Mouse (Mus musculus): ENCODE results near the gene Nkain4. TPM values are rescaled to one million over a fixed set of nuclear protein-coding genes. Genes with fewer than 3 reads are reported as not detected.
A peak's percentile ranks its signal among the peaks of the same experiment; 100 is the strongest.

Nkain4 gene
- total RNA-seq (2021) = 10 to 100 TPM; 35.9 to 45.2 TPM

DNA sequence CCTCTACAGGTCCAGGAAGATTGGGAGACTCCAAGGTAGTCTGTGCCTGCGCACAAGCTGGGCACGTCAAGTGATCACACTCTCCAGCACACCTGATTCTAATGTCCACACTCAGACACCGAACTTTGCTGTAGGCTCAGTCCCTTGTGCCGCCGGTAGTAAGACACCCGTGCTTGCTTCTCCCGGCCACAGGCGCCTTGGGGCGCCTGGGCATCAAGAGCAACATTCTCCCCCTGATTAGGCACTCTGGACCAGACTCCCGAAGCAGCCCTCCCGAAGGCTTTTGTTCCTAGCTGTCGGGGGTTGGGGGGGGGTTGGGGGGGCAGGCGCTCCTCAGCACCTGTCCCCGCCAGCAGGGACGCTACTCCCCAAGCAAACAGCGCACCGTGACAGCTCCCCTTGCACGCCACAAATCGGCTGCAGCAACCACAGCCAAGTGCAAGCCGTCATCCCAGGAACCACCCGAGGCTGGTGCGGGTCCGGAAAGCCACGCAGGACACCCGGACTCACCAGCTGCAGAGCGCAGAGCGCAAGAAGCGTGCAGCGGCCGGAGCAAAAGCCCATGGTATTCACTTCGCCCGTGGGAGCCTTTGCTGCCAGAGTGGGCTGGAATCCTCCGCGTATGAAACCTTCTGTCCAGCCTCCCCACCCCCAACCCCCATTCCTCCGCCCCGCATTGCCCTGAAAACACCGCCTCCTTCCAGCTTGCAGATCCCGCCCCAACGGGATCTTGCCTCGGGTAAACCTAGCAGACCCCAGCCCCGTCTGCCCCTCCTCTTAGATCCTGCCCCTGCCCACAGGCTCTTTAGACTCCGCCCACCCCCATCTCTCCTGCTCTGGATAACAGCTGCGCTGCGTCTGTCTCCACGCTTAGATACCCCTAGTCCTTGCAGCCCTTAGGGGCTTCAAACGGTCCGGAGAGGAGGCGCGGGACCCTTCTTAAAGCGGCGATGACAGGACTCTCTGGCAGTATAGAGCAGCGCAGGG lies at the start of gene Nkain4:
Gene Nkain4, minus strand, starts transcription at position 639 of the 987 bp plus-strand sequence.
- intact Hi-C loops (cut with DNase I) = no loop called here
- peak; percentile 50 to 60 for DNase-seq (ENCODE audit: low spot score in 2 of 2)

DNA sequence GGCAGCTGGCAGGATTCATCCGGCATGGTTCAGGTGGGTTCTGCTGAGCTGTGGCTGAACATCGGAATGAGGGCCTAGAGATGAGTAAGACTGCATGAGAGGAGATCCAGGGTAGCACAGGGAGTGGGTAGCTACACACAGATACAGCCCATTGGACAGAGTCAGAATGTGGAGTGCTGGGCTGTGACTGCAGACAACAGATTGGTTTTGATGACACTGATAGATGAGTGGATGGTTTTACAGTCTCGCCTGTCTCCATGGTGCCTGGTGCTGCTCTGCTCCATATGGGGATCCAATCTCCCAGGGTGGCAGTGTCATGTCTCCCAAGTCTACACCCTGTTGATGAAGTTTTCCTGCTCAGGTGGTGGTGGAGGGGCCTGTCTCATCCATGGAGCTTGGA lies 42.4 kb upstream of the Nkain4 start:
- intact Hi-C loops (cut with DNase I) = loop anchor here (1.0 to 2.0 kb wide), 2 partner anchors 63 to 76 kb away; no protein-coding TSS in a partner anchor
- no peak for DNase-seq (ENCODE audit: low spot score in 2 of 2)

DNA sequence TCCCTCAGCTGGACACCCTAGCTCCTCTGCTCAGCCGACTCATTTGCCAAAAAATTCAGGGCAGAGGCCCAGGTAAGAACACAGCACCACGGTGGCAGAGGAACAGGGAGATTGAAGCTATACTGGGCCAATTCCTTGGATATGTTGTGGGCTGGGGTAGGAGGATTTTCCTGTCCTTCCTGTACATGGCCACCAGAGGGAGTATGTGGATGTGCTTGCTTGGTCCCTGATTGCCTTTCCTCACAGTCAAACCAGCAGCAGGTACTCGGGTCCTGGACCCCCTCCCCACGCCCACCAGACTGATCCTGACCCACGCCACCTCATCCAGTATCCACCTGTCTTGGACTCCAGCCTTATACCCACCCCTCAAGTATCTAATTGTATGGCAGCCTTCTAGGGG lies 41.9 kb upstream of the Nkain4 start:
- intact Hi-C loops (cut with DNase I) = loop anchor here (1.0 to 2.0 kb wide), 2 partner anchors 64 to 76 kb away; no protein-coding TSS in a partner anchor
- peak; percentile 48 to 53 for DNase-seq (ENCODE audit: low spot score in 2 of 2)

DNA sequence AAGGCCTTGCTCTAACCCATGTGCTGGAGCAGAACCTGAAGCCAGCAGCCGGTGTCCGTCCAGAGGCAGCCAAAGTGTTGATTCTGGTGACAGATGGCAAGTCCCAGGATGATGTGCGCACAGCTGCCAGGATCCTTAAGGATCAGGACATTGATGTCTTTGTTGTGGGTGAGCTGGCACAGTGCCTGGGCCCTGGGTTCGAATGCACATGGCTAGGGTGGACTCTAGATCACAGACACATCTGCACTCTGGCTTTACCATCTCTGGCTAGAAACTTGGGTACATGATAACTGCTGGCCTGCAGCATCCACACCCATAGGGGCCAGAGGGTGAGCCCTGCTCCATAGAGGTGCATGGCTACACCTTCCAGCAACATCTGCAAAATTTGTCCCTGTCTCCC lies 41.0 kb upstream of the Nkain4 start:
- intact Hi-C loops (cut with DNase I) = no loop called here
- DNase-seq (ENCODE audit: low spot score in 2 of 2) = no peak

DNA sequence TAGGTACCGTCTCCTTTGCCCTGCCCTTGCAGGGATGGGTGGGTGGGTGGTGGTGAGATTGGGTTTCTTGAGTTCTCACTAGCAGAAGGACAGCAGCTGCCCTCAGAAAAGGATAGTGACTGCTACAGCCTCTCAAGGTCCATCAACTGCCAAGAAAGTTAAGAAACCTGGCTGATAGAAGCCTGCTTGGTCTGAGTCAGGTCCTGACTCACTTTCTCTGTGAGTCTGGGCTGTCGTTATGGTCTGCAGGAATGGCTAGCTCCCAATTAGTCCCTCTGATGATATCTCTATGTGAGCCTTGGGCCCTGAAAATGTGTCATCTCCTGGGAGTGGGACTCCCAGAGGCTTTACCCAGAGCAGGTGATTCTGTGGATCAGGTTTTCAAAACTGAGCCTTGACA lies 39.9 kb upstream of the Nkain4 start:
- no peak for DNase-seq (ENCODE audit: low spot score in 2 of 2)
- intact Hi-C loops (cut with DNase I) = no loop called here

DNA sequence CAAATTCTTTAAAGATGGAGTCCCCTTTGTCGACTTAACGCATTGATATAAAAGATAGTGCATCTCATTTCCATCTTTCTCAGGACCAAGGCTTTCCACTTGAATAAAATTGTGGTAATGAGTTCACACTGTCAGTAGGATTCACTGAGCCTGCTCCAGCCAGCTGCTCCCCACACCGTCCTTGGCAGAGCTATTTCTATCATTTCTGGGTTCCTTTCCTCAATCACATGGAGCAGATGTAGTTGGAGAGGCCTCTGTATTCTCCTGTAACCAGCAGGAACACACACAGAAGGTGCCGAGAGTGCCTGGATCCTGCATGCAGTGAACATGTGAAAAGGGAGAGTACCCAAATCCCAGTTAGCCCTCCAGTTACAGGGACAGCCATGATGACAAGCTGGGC lies 35.8 kb upstream of the Nkain4 start:
- intact Hi-C loops (cut with DNase I) = no loop called here

DNA sequence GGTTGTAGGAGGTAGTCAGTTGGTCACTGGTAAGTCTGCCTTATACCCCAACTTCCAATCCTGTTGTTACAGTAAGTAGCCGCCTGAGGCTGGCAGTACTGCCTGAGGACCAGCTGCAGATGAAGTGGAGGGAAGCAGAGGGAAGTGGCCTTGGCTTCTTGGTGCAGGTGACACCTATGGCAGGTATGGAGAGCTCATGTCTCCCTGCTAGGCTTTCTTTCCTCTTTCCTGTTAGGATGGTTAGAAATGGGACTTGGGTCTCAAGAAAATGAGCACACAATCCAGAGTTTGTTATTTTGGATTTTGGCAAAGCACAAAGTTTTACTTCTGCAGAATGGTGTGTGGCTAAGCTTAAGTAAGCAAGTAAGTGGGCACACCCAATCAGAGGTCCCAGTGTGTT lies 34.4 kb upstream of the Nkain4 start:
- DNase-seq (ENCODE audit: low spot score in 2 of 2) = no peak
- intact Hi-C loops (cut with DNase I) = no loop called here

More for the DNA sequence above, 35.8 kb upstream of the Nkain4 start:
- DNase-seq (ENCODE audit: low spot score in 2 of 2) = no peak

DNA sequence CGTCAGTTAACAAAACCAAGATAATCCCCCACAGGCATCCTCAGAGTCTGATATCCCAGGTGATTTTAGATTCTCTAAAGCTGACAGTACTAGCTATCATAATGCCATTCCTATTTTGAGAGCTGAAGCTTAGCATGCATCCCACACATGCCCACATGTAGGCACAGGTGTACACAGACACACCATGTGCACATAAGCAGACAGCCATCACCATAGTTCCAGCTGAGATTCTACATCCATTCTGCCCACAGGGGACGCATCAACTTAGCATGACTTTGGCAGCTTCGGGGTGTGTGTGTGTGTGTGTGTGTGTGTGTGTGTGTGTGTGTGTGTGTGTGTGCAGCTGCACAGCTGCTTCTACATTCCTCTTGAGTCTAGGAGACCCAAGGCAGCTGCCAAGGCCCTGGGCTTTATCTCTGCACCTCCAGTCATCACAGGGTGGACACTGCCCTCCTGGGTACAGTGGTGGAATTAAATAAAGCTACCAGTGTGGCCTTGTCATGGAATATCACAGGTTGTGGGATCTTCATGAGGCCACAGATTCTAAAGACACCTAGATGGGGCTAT lies 33.9 kb upstream of the Nkain4 start:
- DNase-seq (ENCODE audit: low spot score in 2 of 2) = peak in 1 of 2 experiments; percentile 30
- intact Hi-C loops (cut with DNase I) = no loop called here

DNA sequence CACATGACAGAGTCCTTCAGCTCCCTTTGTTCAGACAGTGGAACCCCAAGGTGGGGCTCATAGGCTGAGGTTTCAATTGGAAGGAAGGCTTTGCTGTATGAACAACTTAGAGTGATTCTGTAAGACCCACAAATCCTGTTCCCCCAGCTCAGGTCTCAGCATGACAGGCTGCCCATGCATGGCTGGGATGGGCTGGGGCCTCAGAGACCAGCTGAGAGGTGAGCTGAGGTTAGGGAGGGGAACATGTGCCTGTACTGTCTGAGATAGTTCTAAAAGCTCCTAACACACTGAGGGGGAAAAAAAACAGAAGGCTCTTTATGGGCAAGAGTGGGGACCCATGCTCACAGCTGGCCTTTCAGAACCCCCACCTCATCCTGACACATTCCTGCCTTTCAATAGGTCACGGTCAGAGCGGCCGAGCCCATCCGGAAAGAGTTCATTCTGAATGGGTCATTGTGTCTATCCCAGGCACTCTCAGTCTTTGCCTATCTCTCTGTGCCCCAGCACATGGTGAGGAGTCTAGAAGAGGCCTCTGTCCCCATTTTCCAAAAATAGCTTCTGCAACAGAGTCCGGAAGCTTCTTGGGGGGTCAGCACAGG lies 33.0 kb upstream of the Nkain4 start:
- no peak for DNase-seq (ENCODE audit: low spot score in 2 of 2)
- intact Hi-C loops (cut with DNase I) = no loop called here

DNA sequence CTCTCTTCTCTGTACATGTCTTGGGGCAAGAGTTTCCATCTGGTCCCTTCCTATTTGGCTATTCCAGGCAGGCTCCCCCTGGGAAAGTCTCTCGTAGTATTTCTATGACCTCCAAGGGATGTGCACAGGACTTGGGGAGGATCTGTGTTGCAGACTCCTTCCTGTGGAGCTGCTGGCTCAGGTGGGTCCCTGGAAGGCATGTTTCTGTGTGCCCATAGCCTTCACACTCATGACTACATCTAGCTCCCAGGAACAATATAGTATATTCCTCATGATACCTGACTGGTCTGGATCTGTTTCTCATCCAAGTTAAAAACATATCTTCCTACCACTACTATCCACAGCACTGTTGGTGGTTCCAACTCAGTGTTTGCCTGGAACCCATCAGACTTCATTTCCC lies 32.5 kb upstream of the Nkain4 start:
- intact Hi-C loops (cut with DNase I) = no loop called here
- no peak for DNase-seq (ENCODE audit: low spot score in 2 of 2)

DNA sequence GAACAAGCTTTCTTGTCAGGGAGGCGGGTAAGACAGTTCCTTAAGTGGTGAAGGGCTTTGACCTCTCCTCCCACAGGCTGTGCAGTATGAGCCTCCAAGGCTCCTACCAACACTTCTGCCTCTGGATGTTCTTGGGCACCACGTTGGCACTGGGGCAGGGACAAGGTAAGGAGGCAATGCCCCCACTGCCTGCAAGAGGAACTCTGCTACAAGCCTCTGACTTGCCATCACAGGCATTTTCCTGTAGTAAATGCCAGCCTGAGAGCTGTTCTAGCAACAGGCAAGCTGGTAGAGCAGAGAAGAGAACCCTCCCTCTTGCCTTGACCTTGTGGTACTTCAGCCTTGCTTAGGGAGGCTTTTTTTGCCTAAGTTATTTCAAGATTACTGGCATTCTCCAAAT lies 31.9 kb upstream of the Nkain4 start, which contains the start of gene Col20a1:
Gene Col20a1, plus strand, starts transcription at position 87 of the 400 bp plus-strand sequence.
- DNase-seq (ENCODE audit: low spot score in 2 of 2) = no peak
- intact Hi-C loops (cut with DNase I) = no loop called here

DNA sequence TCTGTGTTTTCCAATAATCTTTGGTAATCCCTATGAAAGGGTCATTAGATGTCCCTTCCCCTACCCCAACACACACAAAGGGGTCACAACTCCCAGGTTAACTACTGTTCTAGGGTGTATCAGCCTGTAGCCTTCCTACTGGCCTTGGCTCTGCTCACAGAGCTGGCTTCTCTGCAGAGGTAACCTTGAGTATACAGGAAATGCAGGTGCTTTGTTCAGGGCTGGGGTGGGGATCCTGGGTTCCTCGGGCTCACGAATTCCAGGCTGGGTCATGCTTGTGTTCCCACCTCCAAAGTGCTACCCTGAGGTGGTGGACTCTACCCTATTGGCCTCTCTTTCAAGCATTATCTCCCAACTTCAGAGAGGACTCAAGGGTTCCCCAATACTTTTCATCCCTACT lies 31.1 kb upstream of the Nkain4 start:
- no peak for DNase-seq (ENCODE audit: low spot score in 2 of 2)
- intact Hi-C loops (cut with DNase I) = no loop called here

DNA sequence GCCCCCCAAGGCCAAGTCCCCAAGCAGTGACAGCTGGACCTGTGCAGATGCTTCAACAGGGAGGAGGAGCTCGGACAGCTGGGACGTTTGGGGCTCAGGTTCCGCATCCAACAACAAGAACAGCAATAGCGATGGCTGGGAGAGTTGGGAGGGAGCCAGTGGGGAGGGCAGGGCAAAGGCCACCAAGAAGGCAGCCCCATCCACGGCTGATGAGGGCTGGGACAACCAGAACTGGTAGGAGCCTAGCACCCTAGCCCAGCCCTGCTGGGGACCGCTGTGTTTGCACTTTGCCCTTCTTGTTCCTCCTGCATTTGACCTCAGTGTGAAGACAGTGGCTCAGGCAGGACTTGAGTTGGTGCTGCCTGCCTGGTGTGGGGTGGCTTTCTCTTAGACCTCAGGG lies 26.6 kb upstream of the Nkain4 start:
- intact Hi-C loops (cut with DNase I) = no loop called here
- DNase-seq (ENCODE audit: low spot score in 2 of 2) = no peak

DNA sequence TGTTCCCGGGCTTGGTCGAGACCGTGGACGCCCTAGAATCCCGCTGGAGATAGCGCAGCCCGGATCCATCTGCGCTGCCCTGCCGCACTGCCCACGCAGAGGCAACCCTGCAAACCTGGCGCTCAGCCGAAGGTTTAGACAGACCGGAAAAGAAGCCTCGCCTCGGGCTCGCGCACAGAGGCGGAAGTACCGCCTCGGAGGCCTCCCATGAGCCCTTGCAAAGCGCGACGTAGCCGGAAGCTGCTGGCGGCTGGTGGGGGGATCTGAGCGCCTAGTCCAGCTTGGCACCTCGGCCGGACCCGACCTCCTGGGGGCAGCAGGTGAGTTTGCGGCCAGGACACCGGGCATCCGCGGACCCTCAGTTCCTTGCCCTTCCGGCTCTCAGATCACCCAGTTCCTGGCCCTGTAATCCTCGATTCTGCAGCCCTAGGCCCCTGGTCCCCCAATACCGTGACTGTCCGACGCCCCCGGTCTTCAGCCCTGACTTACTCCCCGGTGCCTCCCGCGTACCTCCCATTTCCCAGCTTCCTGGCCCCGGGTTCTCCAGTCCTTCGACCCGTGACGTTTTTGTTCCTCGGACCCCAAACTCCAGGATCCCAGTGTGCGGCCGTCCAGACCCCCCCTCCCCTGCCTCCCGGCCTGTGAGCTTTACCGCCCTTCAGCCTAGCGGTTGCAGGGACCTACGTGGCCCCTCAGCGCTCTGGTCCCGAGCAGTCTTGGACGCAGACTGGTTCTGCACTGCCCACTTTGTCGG lies 12.7 kb upstream of the Nkain4 start, which contains the start of gene Arfgap1:
Gene Arfgap1, plus strand, starts transcription at position 216 of the 754 bp plus-strand sequence.
- intact Hi-C loops (cut with DNase I) = loop anchor here (2.0 kb wide), 1 partner anchor 46 kb away; the partner anchor contains the start of gene Ythdf1
- peak; percentile 93 to 96 for DNase-seq (ENCODE audit: low spot score in 2 of 2)

DNA sequence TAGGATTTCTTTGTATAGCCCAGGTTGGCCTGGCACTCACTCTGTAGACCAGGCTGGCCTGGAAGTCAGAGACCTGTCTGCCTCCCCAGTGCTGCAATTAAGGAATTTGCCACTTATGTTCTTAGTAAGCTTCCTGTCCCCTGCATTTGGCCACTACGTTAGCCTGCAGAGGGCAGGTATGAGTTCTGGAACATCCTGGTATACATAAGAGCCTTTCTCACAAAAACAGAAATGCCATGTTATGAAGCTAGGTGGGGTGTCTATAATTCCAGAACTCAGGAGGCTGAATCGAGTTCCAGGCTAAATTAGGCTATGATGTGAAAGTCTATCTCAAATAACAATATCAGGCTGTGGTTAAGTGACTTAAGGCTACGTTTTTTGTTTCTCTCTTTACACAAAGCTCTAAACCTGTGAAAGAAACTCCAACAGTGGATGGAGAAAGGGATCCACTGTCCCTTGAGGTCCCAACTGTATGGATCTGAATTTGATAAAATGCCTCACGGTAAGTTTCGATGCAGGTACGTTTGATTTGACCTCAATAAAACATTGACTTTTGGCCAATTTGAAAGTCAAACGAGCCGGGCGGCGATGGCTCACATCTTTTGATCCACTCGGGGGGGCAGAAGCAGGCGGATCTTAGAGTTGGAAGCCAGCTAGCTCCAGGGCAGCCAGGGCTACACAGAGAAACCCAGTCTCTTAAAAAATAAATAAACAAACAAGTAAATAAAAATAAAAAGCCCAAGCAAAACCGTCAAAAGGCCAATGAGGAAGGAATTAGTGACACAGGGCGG lies 11.8 kb upstream of the Nkain4 start:
- no peak for DNase-seq (ENCODE audit: low spot score in 2 of 2)
- intact Hi-C loops (cut with DNase I) = loop anchor here (2.0 kb wide), 1 partner anchor 45 kb away; the partner anchor contains the start of gene Ythdf1

DNA sequence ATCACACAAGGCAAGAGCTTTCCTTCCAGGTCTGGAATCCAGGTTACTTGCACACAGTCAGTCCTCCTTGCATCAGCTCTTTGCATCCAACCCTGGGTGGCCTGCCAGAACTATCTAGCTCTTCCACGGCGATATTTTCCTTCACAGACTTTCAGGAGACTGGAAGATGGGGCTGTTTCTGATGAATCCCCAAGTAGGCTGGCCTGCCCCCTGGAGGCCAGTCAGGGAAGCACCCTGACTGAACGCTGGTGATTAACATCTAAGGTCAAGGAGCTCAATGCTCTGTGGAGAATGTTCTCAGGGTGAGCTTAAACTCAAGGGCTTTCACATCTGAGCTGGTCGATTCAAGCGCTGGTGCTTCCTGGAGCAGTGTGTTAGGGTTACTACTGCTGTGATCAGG lies 9.5 kb upstream of the Nkain4 start:
- DNase-seq (ENCODE audit: low spot score in 2 of 2) = peak; percentile 67 to 73
- intact Hi-C loops (cut with DNase I) = no loop called here

DNA sequence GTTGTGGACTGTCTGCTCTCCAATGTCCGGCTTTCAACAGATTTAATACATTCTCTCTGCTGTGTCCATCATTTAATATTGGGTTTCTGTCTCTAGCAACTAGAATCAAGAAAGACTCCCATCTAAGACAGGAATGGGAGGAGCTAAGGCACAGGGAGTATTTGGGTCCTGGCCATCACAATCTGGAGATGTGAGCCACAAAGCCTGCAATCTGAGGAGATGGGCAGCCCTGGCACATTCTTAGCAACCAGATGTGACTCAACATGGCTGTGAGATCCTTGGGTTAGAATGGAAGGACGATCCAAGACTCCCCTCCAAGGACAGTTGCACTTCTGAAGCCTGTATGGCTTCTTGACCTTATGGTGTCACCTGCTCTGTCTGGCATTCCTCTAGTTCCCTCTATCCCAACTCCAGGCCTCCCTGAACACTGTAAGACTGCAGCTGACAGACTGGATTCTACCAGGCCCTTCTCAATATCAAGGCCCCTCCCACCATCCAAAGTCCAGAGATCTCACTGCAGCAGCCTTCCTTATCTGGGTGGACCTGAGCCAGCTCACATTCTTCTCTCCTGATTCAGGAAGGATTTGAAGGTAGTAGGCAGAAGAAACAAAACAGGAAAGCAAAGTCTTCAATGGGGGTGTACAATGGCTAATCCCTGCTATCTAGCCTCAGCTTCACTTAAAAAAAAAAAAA lies 8.3 kb upstream of the Nkain4 start:
- intact Hi-C loops (cut with DNase I) = no loop called here
- DNase-seq (ENCODE audit: low spot score in 2 of 2) = no peak

DNA sequence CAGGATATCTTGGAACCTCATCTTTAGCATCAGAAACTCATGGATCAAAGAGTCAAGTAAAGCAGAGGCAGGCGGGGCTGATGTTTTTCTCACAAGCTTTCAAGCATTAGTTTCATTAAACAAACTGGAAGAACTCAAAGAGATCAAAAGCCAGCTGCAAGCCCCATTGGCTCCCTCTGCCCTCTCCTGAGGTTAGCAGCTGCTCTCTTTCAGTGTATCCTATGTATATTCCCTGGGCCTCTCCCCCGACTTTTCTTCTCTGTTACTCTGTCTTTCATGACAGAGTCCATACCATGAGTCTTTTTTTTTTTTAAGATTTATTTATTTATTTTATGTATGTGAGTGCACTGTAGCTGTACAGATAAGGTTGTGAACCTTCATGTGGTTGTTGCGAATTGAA lies 5.7 kb upstream of the Nkain4 start:
- intact Hi-C loops (cut with DNase I) = no loop called here
- DNase-seq (ENCODE audit: low spot score in 2 of 2) = no peak
